Mouse (Mus musculus) ES-Bruce4 (cell line): ENCODE results near the gene Tmem159.

ENCODE experiments used
- CTCF ChIP-seq: IDR thresholded peaks from one replicate; pipeline ENCODE4 v1.8.1; 2011; ENCODE audit warnings: low read depth, low read length
- EP300 ChIP-seq: IDR thresholded peaks from 2 replicates; pipeline ENCODE4 v1.6.1; 2011; ENCODE audit warnings: low read depth, low read length; ENCODE audit not compliant: insufficient read depth
- POLR2A ChIP-seq: IDR thresholded peaks from one replicate; pipeline ENCODE4 v1.8.1; 2011; ENCODE audit warnings: low read length; ENCODE audit not compliant: insufficient read depth

- TF ChIP-seq POLR2A: no peak
- TF ChIP-seq CTCF: no peak
- TF ChIP-seq EP300: no peak
Observed at GRCm38 (mm10) chr7:120069164-120069563, 33.0 kb upstream of the Tmem159 start.
